Mouse (Mus musculus) myocyte (in vitro differentiated cells): ENCODE measurements around the gene Icam1. TPM values are rescaled to one million over a fixed set of nuclear protein-coding genes. Genes with fewer than 3 reads are reported as not detected.

ENCODE experiments used
- H3K27me3 ChIP-seq: one replicate; pipeline ENCODE4 v1.6.1; 2011; ENCODE audit not compliant: control insufficient read depth, insufficient read depth, insufficient read length
- H3K36me3 ChIP-seq: one replicate; pipeline ENCODE4 v1.6.1; 2011; ENCODE audit not compliant: control insufficient read depth, insufficient read depth
- H3K4me2 ChIP-seq: one replicate; pipeline ENCODE4 v1.6.1; 2011; ENCODE audit warnings: low read depth, control low read depth
- H3K4me3 ChIP-seq: one replicate; pipeline ENCODE4 v1.5.1; 2011; ENCODE audit warnings: mild to moderate bottlenecking, control low read depth, moderate library complexity
- H3K79me2 ChIP-seq: one replicate; pipeline ENCODE4 v1.6.1; 2011; ENCODE audit not compliant: control insufficient read depth, insufficient read depth
- H3ac ChIP-seq: one replicate; pipeline ENCODE4 v1.6.1; 2011; ENCODE audit not compliant: control insufficient read depth, insufficient read length
- CEBPB ChIP-seq: IDR thresholded peaks from 2 replicates; pipeline ENCODE4 v1.6.1; 2011; ENCODE audit warnings: mild to moderate bottlenecking, moderate library complexity; ENCODE audit not compliant: poor library complexity, insufficient read depth, severe bottlenecking
- E2F4 ChIP-seq: IDR thresholded peaks from one replicate; pipeline ENCODE4 v1.6.1; 2011; ENCODE audit warnings: mild to moderate bottlenecking, control low read depth, moderate library complexity; ENCODE audit not compliant: insufficient read depth
- MAX ChIP-seq: IDR thresholded peaks from one replicate; pipeline ENCODE4 v1.6.1; 2011; ENCODE audit warnings: low read depth, mild to moderate bottlenecking, control low read depth
- MYOD1 ChIP-seq, 3 experiments: IDR thresholded peaks; one replicate each; pipeline ENCODE4 v1.6.1; 2011; ENCODE audit warnings: control low read depth in 2 of 3, low read depth in 2 of 3, mild to moderate bottlenecking in 2 of 3, moderate library complexity in 1 of 3; ENCODE audit not compliant: insufficient read length in 2 of 3, control insufficient read depth in 1 of 3
- MYOG ChIP-seq, 3 experiments: IDR thresholded peaks; one replicate each; pipeline ENCODE4 v1.6.1; 2011; ENCODE audit warnings: control low read depth in 2 of 3, low read depth in 2 of 3, mild to moderate bottlenecking in 2 of 3; ENCODE audit not compliant: insufficient read length in 2 of 3, control insufficient read depth in 1 of 3, insufficient read depth in 1 of 3
- POLR2A ChIP-seq: IDR thresholded peaks from one replicate; pipeline ENCODE4 v1.6.1; 2011; ENCODE audit warnings: low read depth, mild to moderate bottlenecking, control low read depth, moderate library complexity; ENCODE audit not compliant: insufficient read length
- POLR2AphosphoS2 ChIP-seq: IDR thresholded peaks from one replicate; pipeline ENCODE4 v1.6.1; 2011; ENCODE audit warnings: low read depth, control low read depth; ENCODE audit not compliant: insufficient read length
- REST ChIP-seq: IDR thresholded peaks from one replicate; pipeline ENCODE4 v1.6.1; 2011; ENCODE audit warnings: mild to moderate bottlenecking, control low read depth, moderate library complexity; ENCODE audit not compliant: insufficient read depth, insufficient read length
- SRF ChIP-seq: IDR thresholded peaks from one replicate; pipeline ENCODE4 v1.6.1; 2011; ENCODE audit warnings: low read depth; ENCODE audit not compliant: control insufficient read depth, insufficient read length
- TCF12 ChIP-seq: IDR thresholded peaks from one replicate; pipeline ENCODE4 v1.6.1; 2011; ENCODE audit warnings: mild to moderate bottlenecking, control low read depth; ENCODE audit not compliant: poor library complexity, insufficient read depth, severe bottlenecking
- TCF3 ChIP-seq: IDR thresholded peaks from one replicate; pipeline ENCODE4 v1.6.1; 2011; ENCODE audit warnings: low read depth, control low read depth; ENCODE audit not compliant: insufficient read length
- USF1 ChIP-seq: IDR thresholded peaks from one replicate; pipeline ENCODE4 v1.6.1; 2011; ENCODE audit warnings: low read depth, mild to moderate bottlenecking, control low read depth, moderate library complexity
- polyA plus RNA-seq: library from polyadenylated mRNA; unstranded; fragments of >200 nt; fragmentation: generic; extraction: Trizol; gene quantifications from one replicate; pipeline ENCODE4 v1.2.1, GENCODE M21; 2012; ENCODE audit warnings: missing spikeins

The Icam1 gene
- polyA plus RNA-seq, 1 experiment = 0.06 TPM

GRCm38 (mm10) chr9:20979769-20980168 is 36.0 kb upstream of the Icam1 start:
- Histone ChIP-seq H3K4me3 (no peak overlapping the region), H3K4me2 (no peak overlapping the region), H3K27me3 (no peaks in the 10 kb centered on the region), H3K79me2 (peaks cover 8% of the 10 kb centered on the region), H3K36me3 (no peaks in the 10 kb centered on the region), H3ac (no peak overlapping the region)
- TF ChIP-seq E2F4 (no peak), REST (no peak), POLR2A (no peak), CEBPB (no peak), MYOG (IDR thresholded peaks at IDR 0.05; ENCODE audit: control insufficient read depth in 1 of 3, insufficient read depth in 1 of 3, insufficient read length in 2 of 3, low read depth in 2 of 3) (no peak), MAX (no peak)

- Histone ChIP-seq H3K4me2 (no peak overlapping the region), H3K36me3 (no peaks in the 10 kb centered on the region), H3K27me3 (no peaks in the 10 kb centered on the region), H3ac (no peak overlapping the region), H3K79me2 (no peaks in the 10 kb centered on the region), H3K4me3 (no peak overlapping the region)
- no peak for TF ChIP-seq CEBPB
- no peak for TF ChIP-seq MAX
- no peak for TF ChIP-seq USF1
- no peak for TF ChIP-seq SRF
- TF ChIP-seq POLR2AphosphoS2 = no peak
- TF ChIP-seq POLR2A = no peak
- TF ChIP-seq MYOG (IDR thresholded peaks at IDR 0.05; ENCODE audit: control insufficient read depth in 1 of 3, insufficient read depth in 1 of 3, insufficient read length in 2 of 3, low read depth in 2 of 3) = no peak
- TF ChIP-seq TCF3 = no peak
- no peak for TF ChIP-seq TCF12
- TF ChIP-seq E2F4 = no peak
- no peak for TF ChIP-seq MYOD1 (IDR thresholded peaks at IDR 0.05; ENCODE audit: control insufficient read depth in 1 of 3, insufficient read length in 2 of 3, low read depth in 2 of 3)
- no peak for TF ChIP-seq REST
Observed at GRCm38 (mm10) chr9:20982171-20982570, 33.6 kb upstream of the Icam1 start.

- Histone ChIP-seq H3ac (no peak overlapping the region), H3K27me3 (peaks cover 5% of the 10 kb centered on the region), H3K4me2 (no peak overlapping the region), H3K4me3 (no peak overlapping the region), H3K79me2 (no peaks in the 10 kb centered on the region), H3K36me3 (no peaks in the 10 kb centered on the region)
- TF ChIP-seq TCF3 (no peak), POLR2AphosphoS2 (no peak), USF1 (no peak), CEBPB (no peak), POLR2A (no peak), SRF (no peak), REST (no peak), E2F4 (no peak), MYOD1 (IDR thresholded peaks at IDR 0.05; ENCODE audit: control insufficient read depth in 1 of 3, insufficient read length in 2 of 3, low read depth in 2 of 3) (no peak)
Observed at GRCm38 (mm10) chr9:20983169-20983568, 32.6 kb upstream of the Icam1 start.

GRCm38 (mm10) chr9:20986952-20987686 is 28.7 kb upstream of the Icam1 start:
- no peaks in the 10 kb centered on the region for H3K36me3 ChIP-seq
- no peak overlapping the region for H3K4me3 ChIP-seq
- no peak overlapping the region for H3K4me2 ChIP-seq
- TF ChIP-seq REST (no peak), E2F4 (no peak), MYOD1 (IDR thresholded peaks at IDR 0.05; ENCODE audit: control insufficient read depth in 1 of 3, insufficient read length in 2 of 3, low read depth in 2 of 3) (no peak), CEBPB (no peak), TCF3 (no peak), POLR2A (no peak), MAX (no peak), USF1 (no peak), TCF12 (no peak), POLR2AphosphoS2 (no peak), MYOG (IDR thresholded peaks at IDR 0.05; ENCODE audit: control insufficient read depth in 1 of 3, insufficient read depth in 1 of 3, insufficient read length in 2 of 3, low read depth in 2 of 3) (no peak), SRF (no peak)
- H3ac ChIP-seq = no peak overlapping the region
- no peaks in the 10 kb centered on the region for H3K79me2 ChIP-seq
- peaks cover 14% of the 10 kb centered on the region for H3K27me3 ChIP-seq

- Histone ChIP-seq H3ac (no peak overlapping the region), H3K27me3 (peaks cover 14% of the 10 kb centered on the region), H3K79me2 (no peaks in the 10 kb centered on the region), H3K4me3 (no peak overlapping the region), H3K4me2 (no peak overlapping the region), H3K36me3 (no peaks in the 10 kb centered on the region)
- TF ChIP-seq MYOD1 (IDR thresholded peaks at IDR 0.05; ENCODE audit: control insufficient read depth in 1 of 3, insufficient read length in 2 of 3, low read depth in 2 of 3) (no peak), REST (no peak), POLR2AphosphoS2 (no peak), SRF (no peak)
Observed at GRCm38 (mm10) chr9:20987953-20988352, 27.8 kb upstream of the Icam1 start.
